Mouse (Mus musculus): ENCODE results near the gene Hoxd13. TPM values are rescaled to one million over a fixed set of nuclear protein-coding genes. Genes with fewer than 3 reads are reported as not detected.

Gene Hoxd13
- total RNA-seq, 2 experiments from 2014 or later, result not detected

DNA sequence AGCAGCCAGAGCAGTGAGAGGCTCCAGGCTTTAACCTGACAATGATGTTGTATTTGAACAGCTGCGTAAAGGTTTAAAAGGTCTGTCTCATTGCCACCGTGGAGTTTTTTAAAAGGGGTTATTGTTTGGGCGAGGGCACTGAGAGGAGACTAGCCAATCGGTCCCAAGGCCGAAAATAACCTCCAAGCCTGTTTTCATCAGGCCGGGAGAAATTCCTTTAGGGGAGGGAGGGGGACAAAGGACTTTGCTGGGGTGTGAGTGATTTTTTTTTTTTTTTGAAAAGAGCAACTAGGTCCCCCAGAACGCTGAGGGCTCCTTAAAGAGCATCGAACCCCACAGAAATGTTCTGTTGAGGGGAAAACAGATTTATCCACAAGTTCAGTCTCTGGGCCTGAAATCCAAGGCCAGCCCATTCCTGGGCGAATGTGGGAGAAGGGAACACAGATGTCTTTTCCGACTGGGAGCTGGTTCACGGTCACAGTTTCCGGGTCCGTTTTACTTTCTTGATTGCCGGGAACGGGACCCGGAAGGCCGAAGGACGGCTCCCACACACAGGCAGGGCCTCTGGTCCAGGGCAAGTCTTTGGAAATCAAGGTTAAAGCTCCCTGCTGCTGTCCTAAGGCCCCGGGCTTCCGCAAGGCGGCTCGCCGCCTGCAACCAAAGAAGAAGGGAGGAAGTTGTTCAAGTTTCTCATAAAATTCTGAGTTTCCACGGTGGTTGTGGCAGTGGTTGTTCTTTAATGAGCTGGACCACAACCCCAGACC lies 21.6 kb downstream of the Hoxd13 start:
- intact Hi-C loops (cut with DNase I), result loop anchor here (5.0 to 10.0 kb wide), 2 partner anchors 43 to 1415 kb away; partner anchors contain the start of gene Sp9
- no peak for DNase-seq (ENCODE audit: low spot score in 2 of 2)

DNA sequence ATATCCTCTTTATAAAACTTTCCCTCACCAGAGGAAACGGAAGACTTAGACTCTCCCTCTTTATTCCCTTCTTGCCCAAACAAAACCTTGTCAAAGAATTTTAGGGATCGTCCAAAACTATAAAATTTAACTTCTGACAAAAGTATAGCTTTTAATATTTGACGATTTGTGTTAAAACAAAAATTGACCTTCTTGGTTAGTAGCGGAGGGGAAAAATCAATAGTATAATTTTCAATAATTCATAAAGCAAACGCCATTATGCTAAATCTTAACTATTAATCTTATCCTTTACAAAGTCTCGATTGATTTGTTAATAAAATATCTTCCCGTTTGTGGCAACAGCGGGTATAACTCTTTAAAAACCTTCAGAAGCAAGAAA lies 22.2 kb downstream of the Hoxd13 start:
- DNase-seq (ENCODE audit: low spot score in 2 of 2), result no peak
- intact Hi-C loops (cut with DNase I), result loop anchor here (5.0 kb wide), 1 partner anchor 42 kb away; no protein-coding TSS in a partner anchor

GRCm38 (mm10) chr2:74691022-74691951 lies 23.2 kb downstream of the Hoxd13 start, which contains the start of gene Hoxd10:
Hoxd10 (plus strand) TSS chr2:74691924.
- DNase-seq (ENCODE audit: low spot score in 2 of 2), result no peak
- intact Hi-C loops (cut with DNase I), result loop anchor here (5.0 kb wide), 1 partner anchor 41 kb away; no protein-coding TSS in a partner anchor

DNA sequence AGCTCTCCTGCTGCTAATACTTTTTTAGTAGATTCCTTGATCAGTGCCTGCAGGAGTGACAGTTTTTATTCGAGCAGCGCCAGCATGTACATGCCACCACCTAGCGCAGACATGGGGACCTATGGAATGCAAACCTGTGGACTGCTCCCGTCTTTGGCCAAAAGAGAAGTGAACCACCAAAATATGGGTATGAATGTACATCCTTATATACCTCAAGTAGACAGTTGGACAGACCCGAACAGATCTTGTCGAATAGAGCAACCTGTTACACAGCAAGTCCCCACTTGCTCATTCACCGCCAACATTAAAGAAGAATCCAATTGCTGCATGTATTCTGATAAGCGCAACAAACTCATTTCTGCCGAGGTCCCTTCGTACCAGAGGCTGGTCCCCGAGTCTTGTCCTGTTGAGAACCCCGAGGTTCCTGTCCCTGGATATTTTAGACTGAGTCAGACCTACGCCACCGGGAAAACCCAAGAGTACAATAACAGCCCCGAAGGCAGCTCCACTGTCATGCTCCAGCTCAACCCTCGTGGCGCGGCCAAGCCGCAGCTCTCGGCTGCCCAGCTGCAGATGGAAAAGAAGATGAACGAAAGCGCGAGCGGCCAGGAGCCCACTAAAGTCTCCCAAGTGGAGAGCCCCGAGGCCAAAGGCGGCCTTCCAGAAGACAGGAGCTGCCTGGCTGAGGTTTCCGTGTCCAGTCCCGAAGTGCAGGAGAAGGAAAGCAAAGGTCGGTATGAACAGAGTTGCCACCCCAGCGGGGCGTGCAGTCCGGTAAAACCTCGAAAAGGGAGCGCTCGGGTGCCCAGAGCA lies 24.1 kb downstream of the Hoxd13 start:
- DNase-seq (ENCODE audit: low spot score in 2 of 2), result no peak
- intact Hi-C loops (cut with DNase I), result loop anchor here (5.0 kb wide), 1 partner anchor 40 kb away; no protein-coding TSS in a partner anchor

DNA sequence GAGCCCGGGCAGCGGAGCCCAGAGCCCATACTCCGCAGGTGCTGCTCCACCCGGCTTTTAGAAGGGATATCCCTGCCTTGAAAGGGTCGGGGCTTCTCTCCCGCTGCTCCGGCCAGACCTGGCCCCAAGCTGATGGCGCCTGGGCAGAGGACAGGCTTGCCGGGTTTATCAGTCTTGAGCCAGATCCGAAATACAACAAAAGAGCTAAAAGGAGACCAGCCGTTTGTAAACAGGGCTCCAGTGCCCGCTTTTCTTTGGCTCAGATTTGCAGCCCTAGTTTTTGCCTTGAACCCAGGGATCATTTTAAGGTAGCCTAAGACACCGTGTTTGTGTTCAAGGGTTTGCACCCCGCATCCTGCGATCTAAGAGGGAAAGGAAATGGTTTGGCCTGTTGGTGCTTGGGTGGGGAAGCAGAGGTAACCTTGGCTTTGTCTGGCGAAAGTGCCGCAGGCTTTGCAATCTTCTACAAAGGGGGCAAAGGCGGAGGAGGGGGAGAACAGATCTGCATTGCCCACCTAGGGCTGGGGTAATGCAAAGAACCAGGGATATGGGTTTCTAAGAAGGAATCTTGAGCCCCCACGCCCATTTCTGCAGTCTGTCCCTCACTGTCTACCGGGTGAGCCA lies 24.8 kb downstream of the Hoxd13 start:
- intact Hi-C loops (cut with DNase I), result loop anchor here (5.0 kb wide), 1 partner anchor 39 kb away; no protein-coding TSS in a partner anchor
- no peak for DNase-seq (ENCODE audit: low spot score in 2 of 2)

DNA sequence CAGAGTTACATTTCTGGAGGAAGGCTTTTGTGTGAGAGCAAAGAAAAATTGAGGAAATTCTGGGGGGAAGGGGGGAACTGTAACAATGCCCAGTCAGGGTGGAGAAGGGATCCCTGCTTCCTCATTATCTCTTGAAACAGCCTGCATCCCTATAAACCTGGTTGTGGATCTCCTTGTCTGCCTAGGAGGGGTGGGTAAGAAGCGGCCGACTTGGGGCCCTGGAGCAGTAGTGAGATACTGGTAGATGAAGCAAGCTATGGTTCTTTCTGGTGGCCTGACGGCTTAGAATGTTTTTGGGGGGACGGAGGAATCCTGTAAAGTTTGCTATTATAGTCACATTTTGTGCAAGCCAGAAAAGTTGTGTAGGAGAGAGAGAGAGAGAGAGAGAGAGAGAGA lies 25.3 kb downstream of the Hoxd13 start:
- no peak for DNase-seq (ENCODE audit: low spot score in 2 of 2)
- intact Hi-C loops (cut with DNase I), result loop anchor here (5.0 kb wide), 1 partner anchor 39 kb away; no protein-coding TSS in a partner anchor

- intact Hi-C loops (cut with DNase I), result loop anchor here (5.0 kb wide), 1 partner anchor 38 kb away; no protein-coding TSS in a partner anchor
- no peak for DNase-seq (ENCODE audit: low spot score in 2 of 2)
Measured at GRCm38 (mm10) chr2:74694066-74694465, 26.0 kb downstream of the Hoxd13 start.

GRCm38 (mm10) chr2:74695383-74695782 lies 27.3 kb downstream of the Hoxd13 start:
- intact Hi-C loops (cut with DNase I), result no loop called here
- no peak for DNase-seq (ENCODE audit: low spot score in 2 of 2)

GRCm38 (mm10) chr2:74695813-74696430 lies 27.8 kb downstream of the Hoxd13 start:
- intact Hi-C loops (cut with DNase I), result no loop called here
- no peak for DNase-seq (ENCODE audit: low spot score in 2 of 2)

GRCm38 (mm10) chr2:74696442-74697335 lies 28.6 kb downstream of the Hoxd13 start:
- intact Hi-C loops (cut with DNase I), result no loop called here
- DNase-seq (ENCODE audit: low spot score in 2 of 2), result no peak

- intact Hi-C loops (cut with DNase I), result no loop called here
- no peak for DNase-seq (ENCODE audit: low spot score in 2 of 2)
Measured at GRCm38 (mm10) chr2:74697567-74698121, 29.5 kb downstream of the Hoxd13 start, which contains the start of gene Hoxd9. Hoxd9 (plus strand) TSS chr2:74697727.

DNA sequence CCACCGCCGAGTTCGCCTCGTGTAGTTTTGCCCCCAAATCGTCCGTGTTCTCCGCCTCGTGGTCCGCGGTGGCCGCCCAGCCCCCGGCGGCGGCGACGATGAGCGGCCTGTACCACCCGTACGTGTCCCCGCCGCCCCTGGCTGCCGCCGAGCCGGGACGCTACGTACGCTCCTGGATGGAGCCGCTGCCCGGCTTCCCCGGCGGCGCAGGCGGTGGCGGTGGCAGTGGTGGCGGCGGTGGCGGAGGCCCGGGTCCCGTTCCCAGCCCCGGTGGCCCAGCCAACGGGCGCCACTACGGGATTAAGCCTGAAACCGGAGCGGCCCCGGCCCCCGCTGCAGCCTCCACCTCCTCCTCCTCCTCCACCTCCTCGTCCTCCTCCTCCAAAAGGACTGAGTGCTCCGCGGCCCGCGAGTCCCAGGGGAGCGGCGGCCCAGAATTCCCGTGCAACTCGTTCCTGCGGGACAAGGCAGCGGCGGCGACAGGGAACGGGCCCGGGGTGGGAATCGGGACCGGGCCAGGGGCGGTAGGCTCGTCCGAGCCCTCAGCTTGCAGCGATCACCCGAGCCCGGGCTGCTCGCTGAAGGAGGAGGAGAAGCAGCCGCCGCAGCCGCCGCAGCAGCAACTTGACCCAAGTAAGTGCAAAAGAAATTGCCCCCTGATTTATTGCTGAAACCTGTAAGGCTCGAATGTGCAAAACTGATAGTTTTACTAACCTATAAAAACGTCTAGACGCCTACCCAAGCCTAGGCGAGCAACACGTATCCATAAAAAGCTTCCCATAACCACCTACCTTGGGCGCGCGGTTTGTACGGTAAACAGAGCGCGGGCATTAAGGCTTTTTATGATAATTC lies 30.3 kb downstream of the Hoxd13 start:
- intact Hi-C loops (cut with DNase I), result no loop called here
- DNase-seq (ENCODE audit: low spot score in 2 of 2), result no peak

DNA sequence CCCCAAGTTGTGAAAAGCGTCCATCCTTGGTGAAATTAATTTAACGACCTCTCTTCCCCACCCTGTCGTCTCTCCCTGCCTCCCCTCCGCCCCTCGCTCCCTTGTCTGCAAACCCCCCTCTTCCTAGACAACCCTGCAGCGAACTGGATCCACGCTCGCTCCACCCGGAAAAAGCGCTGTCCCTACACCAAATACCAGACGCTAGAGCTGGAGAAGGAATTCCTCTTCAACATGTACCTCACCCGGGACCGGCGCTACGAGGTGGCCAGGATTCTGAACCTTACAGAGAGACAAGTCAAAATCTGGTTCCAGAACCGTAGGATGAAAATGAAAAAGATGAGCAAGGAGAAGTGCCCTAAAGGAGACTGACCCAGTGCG lies 30.9 kb downstream of the Hoxd13 start:
- no peak for DNase-seq (ENCODE audit: low spot score in 2 of 2)
- intact Hi-C loops (cut with DNase I), result no loop called here

GRCm38 (mm10) chr2:74699664-74700545 lies 31.8 kb downstream of the Hoxd13 start:
- no peak for DNase-seq (ENCODE audit: low spot score in 2 of 2)
- intact Hi-C loops (cut with DNase I), result loop anchor here (5.0 kb wide), 2 partner anchors 357 to 452 kb away; no protein-coding TSS in a partner anchor

- DNase-seq (ENCODE audit: low spot score in 2 of 2), result no peak
- intact Hi-C loops (cut with DNase I), result loop anchor here (5.0 kb wide), 2 partner anchors 357 to 452 kb away; no protein-coding TSS in a partner anchor
Measured at GRCm38 (mm10) chr2:74700546-74701112, 32.5 kb downstream of the Hoxd13 start.
